Mouse (Mus musculus) E14TG2a.4 (cell line): ENCODE results near the gene Agtpbp1.

Source experiments
- CTCF ChIP-seq: conservative IDR thresholded peaks from 2 replicates; pipeline ENCODE4 v1.5.1; 2014; ENCODE audit warnings: low read length
- NANOG ChIP-seq: IDR thresholded peaks from 2 replicates; pipeline ENCODE4 v1.6.1; 2014; ENCODE audit warnings: borderline replicate concordance, low read length, mixed read lengths
- POU5F1 ChIP-seq: IDR thresholded peaks from 2 replicates; pipeline ENCODE4 v1.6.1; 2014; ENCODE audit warnings: low read length, borderline replicate concordance

- TF ChIP-seq CTCF: no peak
- no peak for TF ChIP-seq NANOG
- TF ChIP-seq POU5F1: no peak
Observed at GRCm38 (mm10) chr13:59609885-59610284, 24.9 kb upstream of the Agtpbp1 start.
